Mouse (Mus musculus) gastrocnemius, postnatal 36 days (tissue): ENCODE measurements at regions not wholly inside any gene's neighbourhood (a gene's known extent, or its start where the extent isn't known, plus 50 kb on each side); places are given as distances from the start of the nearest gene placed in this dataset.
A peak's percentile ranks its signal among the peaks of the same experiment; 100 is the strongest.
"Not testable (repeated sequence)": the region's sequence is repeated elsewhere in the genome, so short reads cannot be mapped to it uniquely, and the experiment has no call there.

Experiments
- DNase-seq, 2 experiments: peaks; one replicate each; pipeline ENCODE4 v3.0.0; 2022
- intact Hi-C: fragments of 180-260 bp; cut with DNase I; formaldehyde crosslinking; loops from one replicate; pipeline ENCODE4 v1.15.1; 2025

DNA sequence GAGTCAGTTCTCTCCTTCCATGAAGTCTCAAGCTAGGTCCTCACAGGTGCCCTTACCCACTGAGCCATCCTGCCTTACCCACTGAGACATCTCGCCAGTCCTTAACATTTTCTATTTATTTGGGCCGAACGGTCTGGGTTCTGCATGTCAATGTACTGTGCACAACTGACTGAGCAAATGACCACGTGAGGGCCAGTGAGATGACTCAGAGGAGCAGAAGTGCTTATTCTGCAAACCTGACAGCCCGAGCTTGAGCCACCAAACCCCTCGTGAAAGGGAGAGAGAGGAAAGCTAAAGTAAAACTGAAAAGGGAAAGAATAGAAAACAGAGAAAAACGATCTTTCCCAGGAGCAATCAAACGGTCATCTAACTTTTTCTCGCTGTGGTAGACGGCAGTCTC lies 52.2 kb upstream of the Nmd3 start:
- no peak for DNase-seq
- intact Hi-C loops = no loop called here

- no peak for DNase-seq
- intact Hi-C loops = no loop called here
Measured at GRCm38 (mm10) chr3:69667820-69668219, 54.0 kb upstream of the Nmd3 start.

DNA sequence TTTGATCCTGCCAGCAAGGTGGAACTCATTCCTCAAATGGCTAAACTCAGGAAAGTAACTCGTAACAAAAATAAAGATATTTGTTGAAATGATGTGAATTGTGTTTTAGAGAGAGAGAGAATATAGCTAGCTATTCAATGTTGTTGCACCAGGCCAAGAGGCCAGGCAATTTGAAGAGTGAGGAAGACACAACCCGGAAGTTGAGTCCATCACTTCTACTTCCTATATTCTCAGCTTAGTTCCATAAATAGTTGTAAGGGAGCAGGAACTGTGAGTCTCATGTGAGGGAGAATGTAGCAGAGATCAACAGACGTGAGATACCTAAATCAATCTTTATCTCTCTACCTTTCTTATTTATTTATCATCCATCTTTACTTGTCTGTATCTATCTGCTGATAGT lies 54.4 kb upstream of the Nmd3 start:
- DNase-seq = no peak
- intact Hi-C loops = no loop called here

- DNase-seq = no peak
- intact Hi-C loops = no loop called here
Measured at GRCm38 (mm10) chr3:69664277-69664676, 57.5 kb upstream of the Nmd3 start.

DNA sequence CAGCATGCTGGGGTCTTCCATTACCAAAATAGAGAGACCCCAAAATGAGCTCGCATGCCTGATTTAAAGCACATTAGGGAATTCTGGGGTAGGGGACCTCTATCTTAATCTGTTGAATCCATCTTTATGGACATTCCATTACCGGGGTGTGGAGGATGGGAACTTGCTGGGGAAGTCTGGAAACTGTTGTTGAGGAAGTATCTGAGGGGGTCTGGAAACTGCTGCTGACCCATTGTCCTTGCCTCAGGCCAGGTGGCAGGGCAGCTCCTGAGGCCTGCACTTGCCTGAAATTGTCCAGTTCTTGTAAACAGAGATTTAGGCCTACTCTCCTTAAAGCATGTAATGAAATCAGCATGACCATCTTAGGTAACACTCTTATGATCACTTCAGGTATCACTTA lies 59.4 kb upstream of the B3galnt1 start:
- intact Hi-C loops = no loop called here
- DNase-seq = no peak

DNA sequence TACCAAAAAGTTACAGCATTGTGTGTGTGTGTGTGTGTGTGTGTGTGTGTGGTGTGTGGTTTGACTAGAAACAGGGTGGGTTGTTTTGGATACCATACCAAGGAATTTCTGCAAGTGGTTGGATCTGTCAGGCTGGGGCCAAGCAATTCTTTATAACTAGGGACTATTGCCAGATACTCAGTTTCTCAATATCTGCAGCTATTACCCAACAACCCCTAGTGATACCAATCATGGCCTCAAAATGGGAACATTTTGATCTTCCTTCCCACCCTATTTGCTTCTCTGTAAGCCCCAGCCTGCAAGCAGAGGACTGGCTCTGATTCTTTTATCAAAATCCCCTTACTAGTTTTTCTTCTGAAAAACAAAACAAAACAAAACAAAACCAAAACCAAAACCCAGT lies 58.8 kb upstream of the B3galnt1 start:
- DNase-seq = no peak
- intact Hi-C loops = no loop called here

DNA sequence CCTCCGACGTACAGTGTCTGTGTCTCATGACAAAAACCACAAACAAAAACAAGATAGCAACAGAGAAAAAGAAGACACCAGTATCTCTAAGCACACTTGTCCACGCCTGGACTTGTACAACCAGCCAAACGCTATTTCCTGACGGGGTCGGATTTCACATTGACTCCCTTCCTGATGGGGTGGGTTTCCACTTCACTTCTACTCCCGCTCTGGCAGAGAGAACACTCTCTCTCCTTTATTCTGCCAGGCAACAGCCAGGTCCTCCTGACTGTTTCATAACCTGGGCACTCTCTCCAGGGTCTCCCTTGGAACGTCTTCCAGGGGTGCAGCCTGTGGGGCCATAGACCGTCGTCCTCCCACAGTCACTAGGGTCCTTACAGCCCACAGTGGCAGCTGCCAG lies 56.9 kb upstream of the B3galnt1 start:
- DNase-seq, intact Hi-C loops: not testable (repeated sequence)

GRCm38 (mm10) chr3:69655001-69655400 lies 56.2 kb upstream of the B3galnt1 start:
- peak in 1 of 2 experiments; percentile 15 for DNase-seq
- intact Hi-C loops = no loop called here

DNA sequence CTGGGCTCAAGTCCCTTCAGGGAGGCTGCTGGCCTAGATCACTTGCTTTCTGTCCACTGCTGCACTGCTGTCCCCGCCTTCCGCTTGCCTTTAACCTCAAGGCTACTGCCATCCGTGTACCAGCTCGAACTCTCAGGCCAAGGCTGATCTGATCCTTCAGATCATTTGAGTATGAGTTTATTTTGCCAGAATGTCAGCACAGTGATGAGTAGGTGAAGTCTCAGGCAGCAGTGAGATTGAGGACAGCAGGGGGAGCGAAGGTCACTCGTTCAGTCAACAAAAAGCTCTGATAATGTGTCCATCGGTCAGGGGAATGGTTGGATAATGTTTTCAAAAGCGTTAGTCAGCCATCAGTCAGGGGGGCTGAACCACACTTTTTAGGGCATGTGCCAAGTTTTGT lies 54.6 kb upstream of the B3galnt1 start:
- DNase-seq, intact Hi-C loops: not testable (repeated sequence)

GRCm38 (mm10) chr3:69649561-69649960 lies 50.8 kb upstream of the B3galnt1 start:
- intact Hi-C loops = no loop called here
- DNase-seq = no peak
